Mouse (Mus musculus): ENCODE results near the gene Emp1. TPM values are rescaled to one million over a fixed set of nuclear protein-coding genes. Genes with fewer than 3 reads are reported as not detected.

Gene Emp1
- polyA plus RNA-seq, 1 experiment from 2014 or later = 30.2 TPM

DNA sequence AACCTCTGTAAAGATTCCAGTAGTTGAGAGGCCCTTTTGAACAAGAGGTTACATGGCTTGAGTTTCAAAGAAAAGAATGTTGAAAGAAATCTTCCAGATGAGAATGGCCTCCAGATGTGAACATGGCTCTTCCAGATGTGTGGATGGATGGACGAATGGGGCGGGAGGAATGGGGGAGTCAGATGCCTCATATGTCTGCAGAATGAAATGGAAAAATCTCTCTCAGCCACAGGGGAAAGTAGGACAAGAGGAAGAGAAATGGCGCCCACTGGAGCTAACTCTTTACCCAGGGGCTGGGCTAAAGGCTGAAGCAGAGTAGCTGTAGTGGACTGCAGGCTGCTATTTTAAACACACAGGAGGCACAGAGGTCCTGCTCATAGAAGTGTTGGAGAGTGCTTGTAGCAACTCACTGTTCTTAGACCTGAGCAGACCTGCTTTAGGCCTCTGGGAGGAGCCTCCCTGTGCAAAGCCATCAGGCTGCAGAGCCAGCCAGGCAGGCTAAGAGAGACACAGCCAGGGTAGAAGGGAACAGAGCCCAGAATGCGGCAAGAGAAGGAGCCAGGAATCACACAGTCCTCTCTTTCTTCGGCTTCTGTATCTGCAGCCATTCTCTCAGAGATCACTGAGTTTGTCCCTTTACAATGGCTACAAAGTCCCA lies 28.2 kb upstream of the Emp1 start:
- Histone ChIP-seq H3K4me3 (no peak overlapping the region), H3K27me3 (replicated peaks) (no peaks in the 10 kb centered on the region), H3K9ac (no peak overlapping the region), H3K27ac (ENCODE audit: poor library complexity, severe bottlenecking) (no peak overlapping the region), H3K36me3 (no peaks in the 10 kb centered on the region), H3K4me2 (no peak overlapping the region), H3K9me3 (replicated peaks) (no peaks in the 10 kb centered on the region), H3K4me1 (replicated peaks) (peaks cover 24% of the 10 kb centered on the region)
- whole genome bisulfite sequencing = 59% methylated on average over 5 of the region's 5 CpGs
- ATAC-seq (ENCODE audit: insufficient number of reproducible peaks, low FRiP score) = peak; percentile 64

GRCm38 (mm10) chr6:135336376-135336775 lies 26.0 kb upstream of the Emp1 start:
- no peak overlapping the region for H3K4me2 ChIP-seq
- no peaks in the 10 kb centered on the region for H3K27me3 ChIP-seq (replicated peaks)
- no peaks in the 10 kb centered on the region for H3K36me3 ChIP-seq
- no peak overlapping the region for H3K27ac ChIP-seq (ENCODE audit: poor library complexity, severe bottlenecking)
- 85% methylated on average over 8 of the region's 8 CpGs for WGBS
- H3K9ac ChIP-seq = no peak overlapping the region
- ATAC-seq (ENCODE audit: insufficient number of reproducible peaks, low FRiP score) = no peak
- H3K4me1 ChIP-seq (replicated peaks) = peaks cover 24% of the 10 kb centered on the region
- H3K4me3 ChIP-seq = no peak overlapping the region
- H3K9me3 ChIP-seq (replicated peaks) = no peaks in the 10 kb centered on the region

DNA sequence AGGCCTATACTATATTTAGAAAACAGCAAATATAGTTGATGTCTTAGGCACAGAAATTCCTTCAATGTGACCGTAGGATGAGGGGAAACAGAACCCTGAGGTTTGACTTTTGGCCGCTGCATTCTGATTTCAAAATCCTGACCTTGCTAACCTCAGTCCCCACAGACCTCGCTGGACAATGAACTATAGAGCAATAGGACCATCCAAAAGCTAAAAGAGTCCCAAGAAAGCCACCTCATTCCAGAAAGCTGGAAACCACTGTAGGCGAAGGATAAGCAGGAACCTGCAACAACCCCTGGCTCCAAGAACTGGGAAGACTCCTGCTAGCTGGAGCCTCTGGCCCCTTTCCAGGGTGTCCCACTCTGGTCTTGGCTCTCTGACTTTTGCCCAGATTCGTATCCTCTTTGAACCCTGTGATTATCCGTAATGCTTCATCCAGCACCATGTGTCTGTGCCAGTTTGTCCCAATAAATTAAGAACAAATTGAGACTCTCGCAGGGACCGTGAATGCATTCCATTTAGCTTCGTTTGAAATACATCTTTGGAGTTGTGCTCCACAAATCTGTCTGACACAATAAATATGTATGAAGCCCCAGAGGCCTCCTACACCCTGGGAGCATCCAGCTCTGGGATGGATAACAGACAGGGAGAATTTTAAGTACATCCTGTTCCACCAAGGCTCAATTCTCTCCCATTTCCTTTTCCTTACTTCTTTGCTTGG lies 21.8 kb upstream of the Emp1 start:
- WGBS = 71% methylated on average over 9 of the region's 9 CpGs
- no peaks in the 10 kb centered on the region for H3K36me3 ChIP-seq
- H3K4me3 ChIP-seq = no peak overlapping the region
- H3K9me3 ChIP-seq (replicated peaks) = no peaks in the 10 kb centered on the region
- H3K27ac ChIP-seq (ENCODE audit: poor library complexity, severe bottlenecking) = peak overlapping the region; percentile 6
- no peaks in the 10 kb centered on the region for H3K27me3 ChIP-seq (replicated peaks)
- no peak for ATAC-seq (ENCODE audit: insufficient number of reproducible peaks, low FRiP score)
- H3K4me2 ChIP-seq = no peak overlapping the region
- H3K9ac ChIP-seq = no peak overlapping the region
- no peaks in the 10 kb centered on the region for H3K4me1 ChIP-seq (replicated peaks)

DNA sequence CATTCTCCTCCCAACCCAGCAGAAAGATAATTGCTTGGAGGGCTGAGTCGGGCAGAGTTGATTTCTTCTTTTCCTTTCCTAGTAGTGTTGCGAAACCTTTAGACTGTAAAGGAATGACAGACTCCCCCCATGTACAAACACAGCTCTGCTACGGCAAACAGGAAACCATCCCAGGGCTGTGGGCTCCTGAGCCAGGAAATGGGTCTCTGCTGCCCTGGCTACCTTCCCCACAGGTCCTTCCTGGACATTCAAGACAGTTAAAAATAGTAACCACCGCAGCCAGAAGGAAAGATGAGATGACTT lies 21.3 kb upstream of the Emp1 start:
- no peaks in the 10 kb centered on the region for H3K27me3 ChIP-seq (replicated peaks)
- H3K9me3 ChIP-seq (replicated peaks) = no peaks in the 10 kb centered on the region
- no peak overlapping the region for H3K9ac ChIP-seq
- no peak for ATAC-seq (ENCODE audit: insufficient number of reproducible peaks, low FRiP score)
- H3K4me1 ChIP-seq (replicated peaks) = no peaks in the 10 kb centered on the region
- WGBS = 41% methylated on average over 4 of the region's 4 CpGs
- H3K4me3 ChIP-seq = no peak overlapping the region
- H3K27ac ChIP-seq (ENCODE audit: poor library complexity, severe bottlenecking) = 0 out of 2 replicates have a peak overlapping the region, but pooled peaks have one; percentile 14
- H3K36me3 ChIP-seq = no peaks in the 10 kb centered on the region
- H3K4me2 ChIP-seq = no peak overlapping the region

- H3K27ac ChIP-seq (ENCODE audit: poor library complexity, severe bottlenecking) = no peak overlapping the region
- 60% methylated on average over 8 of the region's 8 CpGs for WGBS
- no peak for ATAC-seq (ENCODE audit: insufficient number of reproducible peaks, low FRiP score)
- H3K9ac ChIP-seq = no peak overlapping the region
- no peaks in the 10 kb centered on the region for H3K9me3 ChIP-seq (replicated peaks)
- no peaks in the 10 kb centered on the region for H3K36me3 ChIP-seq
- H3K4me1 ChIP-seq (replicated peaks) = peaks cover 6% of the 10 kb centered on the region; the same call in 1 of the 2 replicates
- no peaks in the 10 kb centered on the region for H3K27me3 ChIP-seq (replicated peaks)
- no peak overlapping the region for H3K4me2 ChIP-seq
- H3K4me3 ChIP-seq = no peak overlapping the region
Measured at GRCm38 (mm10) chr6:135351638-135352302, 10.6 kb upstream of the Emp1 start.

GRCm38 (mm10) chr6:135352537-135352936 lies 9.8 kb upstream of the Emp1 start:
- no peaks in the 10 kb centered on the region for H3K27me3 ChIP-seq (replicated peaks)
- H3K27ac ChIP-seq (ENCODE audit: poor library complexity, severe bottlenecking) = no peak overlapping the region
- ATAC-seq (ENCODE audit: insufficient number of reproducible peaks, low FRiP score) = no peak
- H3K36me3 ChIP-seq = no peaks in the 10 kb centered on the region
- no peaks in the 10 kb centered on the region for H3K9me3 ChIP-seq (replicated peaks)
- H3K4me3 ChIP-seq = no peak overlapping the region
- no peak overlapping the region for H3K9ac ChIP-seq
- peaks cover 6% of the 10 kb centered on the region; the same call in 1 of the 2 replicates for H3K4me1 ChIP-seq (replicated peaks)
- 84% methylated on average over 4 of the region's 4 CpGs for WGBS
- no peak overlapping the region for H3K4me2 ChIP-seq

DNA sequence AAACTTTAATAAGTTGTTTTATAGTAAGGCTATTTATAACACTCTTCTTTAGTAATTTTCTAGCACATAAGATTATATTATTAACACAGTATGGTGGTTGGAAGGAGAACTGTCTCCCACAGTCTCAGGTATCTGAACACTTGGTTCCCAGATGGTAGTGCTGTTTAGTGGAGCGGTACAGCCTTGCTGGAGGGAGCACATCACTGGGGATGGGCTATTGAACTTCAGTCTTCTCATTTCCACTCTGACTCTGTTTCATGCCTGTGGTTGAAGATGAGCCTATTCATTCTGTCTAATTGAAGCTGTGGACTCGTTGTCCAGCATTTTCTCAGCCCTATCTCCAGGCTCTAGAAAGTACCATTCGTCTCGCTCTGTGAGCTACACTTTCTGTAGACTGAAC lies 7.4 kb upstream of the Emp1 start:
- no peak overlapping the region for H3K4me2 ChIP-seq
- no peak overlapping the region for H3K4me3 ChIP-seq
- H3K27ac ChIP-seq (ENCODE audit: poor library complexity, severe bottlenecking) = no peak overlapping the region
- peaks cover 6% of the 10 kb centered on the region; the same call in 1 of the 2 replicates for H3K4me1 ChIP-seq (replicated peaks)
- H3K9ac ChIP-seq = no peak overlapping the region
- WGBS = 87% methylated on average over 4 of the region's 4 CpGs
- H3K9me3 ChIP-seq (replicated peaks) = no peaks in the 10 kb centered on the region
- no peaks in the 10 kb centered on the region for H3K36me3 ChIP-seq
- ATAC-seq (ENCODE audit: insufficient number of reproducible peaks, low FRiP score) = no peak
- H3K27me3 ChIP-seq (replicated peaks) = no peaks in the 10 kb centered on the region

- no peak overlapping the region for H3K9ac ChIP-seq
- peaks cover 8% of the 10 kb centered on the region for H3K4me1 ChIP-seq (replicated peaks)
- H3K36me3 ChIP-seq = no peaks in the 10 kb centered on the region
- no peak for ATAC-seq (ENCODE audit: insufficient number of reproducible peaks, low FRiP score)
- H3K27ac ChIP-seq (ENCODE audit: poor library complexity, severe bottlenecking) = no peak overlapping the region
- 50% methylated on average over 4 of the region's 4 CpGs for WGBS
- no peak overlapping the region for H3K4me2 ChIP-seq
- no peaks in the 10 kb centered on the region for H3K27me3 ChIP-seq (replicated peaks)
- H3K9me3 ChIP-seq (replicated peaks) = no peaks in the 10 kb centered on the region
- H3K4me3 ChIP-seq = no peak overlapping the region
Measured at GRCm38 (mm10) chr6:135360331-135360730, 2.0 kb upstream of the Emp1 start.

DNA sequence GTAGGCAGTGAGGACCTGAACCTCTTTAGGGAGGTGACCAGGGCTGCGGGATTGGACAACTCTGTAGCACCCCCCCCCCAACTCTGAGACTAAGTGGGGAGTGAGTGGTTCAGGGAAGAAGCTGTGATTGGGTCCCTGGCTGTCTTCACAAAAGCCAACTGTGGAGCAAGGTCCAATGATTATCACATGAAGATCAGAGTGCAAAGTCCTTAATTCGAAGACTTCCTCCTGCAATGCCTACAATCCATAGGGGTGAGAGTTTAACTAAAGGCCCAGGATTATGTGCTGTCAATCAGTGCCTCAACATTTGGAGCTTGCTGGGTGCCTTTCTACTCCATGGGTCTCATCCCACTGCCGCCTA lies 267 bp upstream of the Emp1 start:
- Histone ChIP-seq H3K9me3 (replicated peaks) (no peaks in the 10 kb centered on the region), H3K27me3 (replicated peaks) (no peaks in the 10 kb centered on the region), H3K4me3 (no peak overlapping the region), H3K27ac (ENCODE audit: poor library complexity, severe bottlenecking) (peak overlapping the region; percentile 86), H3K4me1 (replicated peaks) (peaks cover 13% of the 10 kb centered on the region), H3K36me3 (no peaks in the 10 kb centered on the region), H3K4me2 (peak overlapping the region; percentile 61), H3K9ac (no peak overlapping the region)
- no peak for ATAC-seq (ENCODE audit: insufficient number of reproducible peaks, low FRiP score)
- 64% methylated on average over 3 of the region's 3 CpGs for WGBS

DNA sequence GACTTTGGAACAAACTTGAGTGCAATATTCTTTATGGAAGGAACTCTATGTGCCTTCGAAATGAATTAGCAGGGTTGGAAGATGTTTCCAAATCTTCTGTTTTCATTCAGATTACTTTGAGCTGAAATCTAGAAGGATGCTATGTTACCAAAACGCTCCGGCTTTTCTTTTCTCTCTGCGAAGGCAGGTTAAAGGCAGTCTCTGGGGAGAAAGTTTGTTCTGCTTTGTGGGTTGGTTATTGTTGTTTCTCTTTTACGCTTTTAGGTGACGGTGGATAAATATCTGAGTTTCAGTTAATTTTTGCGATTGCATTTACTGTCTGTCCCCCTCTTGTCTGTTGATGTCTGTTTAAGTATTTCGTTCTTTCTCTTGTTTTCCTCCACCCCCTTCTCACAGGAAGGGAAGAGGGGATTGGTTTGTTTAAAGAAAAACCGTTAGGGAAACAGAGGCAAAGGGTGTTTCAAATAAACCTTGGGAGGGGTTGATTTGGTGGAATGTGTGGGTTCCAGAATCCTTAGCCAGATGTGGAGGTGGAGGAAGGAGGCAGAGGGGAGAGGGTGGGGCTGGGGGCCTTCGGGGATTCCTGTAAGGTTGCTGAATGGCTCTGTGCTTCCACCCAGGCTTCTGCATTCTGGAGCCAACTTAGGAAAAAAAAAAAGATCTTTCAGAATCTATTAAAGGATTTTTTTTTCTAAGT lies 1.1 kb downstream of the Emp1 start:
- Histone ChIP-seq H3K27me3 (replicated peaks) (no peaks in the 10 kb centered on the region), H3K9ac (peak overlapping the region; percentile 66), H3K4me1 (replicated peaks) (peaks cover 26% of the 10 kb centered on the region), H3K27ac (ENCODE audit: poor library complexity, severe bottlenecking) (peak overlapping the region; percentile 86), H3K36me3 (no peaks in the 10 kb centered on the region), H3K9me3 (replicated peaks) (no peaks in the 10 kb centered on the region), H3K4me3 (peak overlapping the region; percentile 55), H3K4me2 (peak overlapping the region; percentile 61)
- WGBS = 51% methylated on average over 10 of the region's 10 CpGs
- no peak for ATAC-seq (ENCODE audit: insufficient number of reproducible peaks, low FRiP score)

Data from heart, embryonic 12.5 days (tissue).